Mouse (Mus musculus) liver, postnatal 0 days (tissue): ENCODE results near the gene Htt.

Experiments used
- CTCF ChIP-seq: sonication (generic); IDR thresholded peaks from 2 replicates; pipeline ENCODE4 v1.5.1; 2016; ENCODE audit warnings: antibody characterized with exemption, low read depth
- EP300 ChIP-seq: IDR thresholded peaks from 2 replicates; pipeline ENCODE4 v1.6.1; 2016; ENCODE audit warnings: antibody characterized with exemption, low read depth, mild to moderate bottlenecking

GRCm38 (mm10) chr5:34960021-34960420 lies 198.5 kb downstream of the Htt start:
- TF ChIP-seq CTCF (no peak), EP300 (peak; percentile 97)
